In genomic region chr17:17896039-17896438, GRCm38 (mm10) we compare ENCODE assay signal across 9 mouse cellular contexts. TPM values are rescaled to one million over a fixed set of nuclear protein-coding genes. Genes with fewer than 3 reads are reported as not detected.
DNase-seq lines count a peak whose midpoint lies in the region; ATAC-seq and TF ChIP-seq lines count a peak whose summit lies in the region.
"Had no signal": no experiment of that assay in that cellular context is flagged by ENCODE, and none has a peak within 500 bp of the region (broad histone marks: within the 10 kb centered on the region; RNA-seq: fewer than 3 reads in every experiment).

No protein-coding gene starts in this region.

- no peak for TF ChIP-seq POLR2A in bone marrow, adult 2 months (IDR thresholded peaks at IDR 0.05; ENCODE audit: borderline replicate concordance, control insufficient read depth, low read depth, low read length)

- no peak overlapping the region for H3K9ac ChIP-seq in heart, embryonic 12.5 days
- H3K9ac ChIP-seq: limb, embryonic 12.5 days had no signal

- 0 out of 2 replicates have a peak, but pooled peaks have one; percentile 3 for TF ChIP-seq CTCF in bone marrow, adult 2 months (IDR thresholded peaks at IDR 0.05; ENCODE audit: control insufficient read depth, insufficient read depth, low read length)

- H3K9me3 ChIP-seq in heart, embryonic 12.5 days (replicated peaks), result no peaks in the 10 kb centered on the region
- H3K9me3 ChIP-seq: limb, embryonic 12.5 days had no signal

- no peak for ATAC-seq in heart, embryonic 12.5 days (ENCODE audit: insufficient number of reproducible peaks, low FRiP score)

- DNase-seq in heart, adult 18-20 months, result peak; percentile 56 to 77
- peak; percentile 33 for DNase-seq in right cerebral cortex, adult 18-20 months
- DNase-seq in right cerebral cortex, postnatal 14 days, result no peak
- DNase-seq in forelimb bud, embryonic 11.5 days (ENCODE audit: low read depth, low spot score), result peak; percentile 52
- DNase-seq in lung, postnatal 10 days, result peak; percentile 66
- no peak for DNase-seq in frontal cortex, postnatal 14 days (ENCODE audit: low spot score in 2 of 2)

- no peak overlapping the region for H3K4me2 ChIP-seq in heart, embryonic 12.5 days
- H3K4me2 ChIP-seq: limb, embryonic 12.5 days had no signal

- no peaks in the 10 kb centered on the region for H3K4me1 ChIP-seq in heart, embryonic 12.5 days (replicated peaks)
- no peaks in the 10 kb centered on the region; the same call in 1 of the 2 replicates for H3K4me1 ChIP-seq in bone marrow, adult 2 months (ENCODE audit: control insufficient read depth, insufficient read depth, low read length)
- H3K4me1 ChIP-seq: limb, embryonic 12.5 days had no signal

- no peak overlapping the region for H3K27ac ChIP-seq in heart, embryonic 12.5 days (ENCODE audit: poor library complexity, severe bottlenecking)
- no peak overlapping the region for H3K27ac ChIP-seq in bone marrow, adult 2 months (ENCODE audit: control insufficient read depth, insufficient read depth, low read depth, low read length, poor library complexity)
- H3K27ac ChIP-seq: limb, embryonic 12.5 days had no signal

- no peaks in the 10 kb centered on the region for H3K36me3 ChIP-seq in heart, embryonic 12.5 days
- H3K36me3 ChIP-seq: limb, embryonic 12.5 days had no signal

- H3K27me3 ChIP-seq in heart, embryonic 12.5 days (replicated peaks), result no peaks in the 10 kb centered on the region
- H3K27me3 ChIP-seq: limb, embryonic 12.5 days had no signal

- WGBS in heart, embryonic 12.5 days, result 2% methylated on average over 4 of the region's 4 CpGs
- WGBS in bone marrow, adult 2 months, result 2% methylated on average over 4 of the region's 4 CpGs

- H3K4me3 ChIP-seq in heart, embryonic 12.5 days, result no peak overlapping the region
- H3K4me3 ChIP-seq in bone marrow, adult 2 months (replicated peaks; ENCODE audit: control insufficient read depth, low read depth, low read length), result no peak overlapping the region
- H3K4me3 ChIP-seq: limb, embryonic 12.5 days had no signal

RNA-seq across cellular contexts. Expression of gene Fpr3, which starts 8.4 kb away (rescaled TPM):
- total RNA-seq in heart, adult 18-20 months (2021), result not detected
- polyA plus RNA-seq in heart, embryonic 12.5 days (2016; fragmentation: Nextera tagmentation; extraction: Ambion mirVana), result not detected in 2 replicates
- polyA plus RNA-seq in bone marrow, adult 2 months (2011; ENCODE audit: insufficient read depth, insufficient read length, low replicate concordance, missing spikeins), result not detected in 2 replicates
- polyA plus RNA-seq: limb, embryonic 12.5 days had no signal

RNA-seq across cellular contexts. Expression of gene Fpr2, which starts 8.4 kb away (rescaled TPM):
- not detected for total RNA-seq in heart, adult 18-20 months (2021)
- polyA plus RNA-seq in heart, embryonic 12.5 days (2016; fragmentation: Nextera tagmentation; extraction: Ambion mirVana), result not detected in 2 replicates
- 48.5 and 137 TPM in 2 replicates for polyA plus RNA-seq in bone marrow, adult 2 months (2011; ENCODE audit: insufficient read depth, insufficient read length, low replicate concordance, missing spikeins)
- polyA plus RNA-seq: limb, embryonic 12.5 days had no signal

RNA-seq across cellular contexts. Expression of gene Fpr1, which starts 12.3 kb away (rescaled TPM):
- total RNA-seq in heart, adult 18-20 months (2021), result not detected
- polyA plus RNA-seq in heart, embryonic 12.5 days (2016; fragmentation: Nextera tagmentation; extraction: Ambion mirVana), result not detected in 2 replicates
- 4.9 and 29.1 TPM in 2 replicates for polyA plus RNA-seq in bone marrow, adult 2 months (2011; ENCODE audit: insufficient read depth, insufficient read length, low replicate concordance, missing spikeins)
- polyA plus RNA-seq: limb, embryonic 12.5 days had no signal

RNA-seq across cellular contexts. Expression of gene Has1, which starts 41.0 kb away (rescaled TPM):
- total RNA-seq in heart, adult 18-20 months (2021), result under 1 TPM; 0.13 to 0.17 TPM
- polyA plus RNA-seq in heart, embryonic 12.5 days (2016; fragmentation: Nextera tagmentation; extraction: Ambion mirVana), result 0.80 and 1.0 TPM in 2 replicates
- polyA plus RNA-seq in bone marrow, adult 2 months (2011; ENCODE audit: insufficient read depth, insufficient read length, low replicate concordance, missing spikeins), result 0.95 TPM in 1 of 2 replicates, not detected in the other

Comparison
In these comparisons a context has a peak if more than half of its experiments do, and no peak if none do; other contexts are left out.
1. DNase-seq: peak in heart, adult 18-20 months (2 of 2), right cerebral cortex, adult 18-20 months (single experiment), forelimb bud, embryonic 11.5 days (single experiment) and lung, postnatal 10 days (single experiment); none in right cerebral cortex, postnatal 14 days (single experiment) and frontal cortex, postnatal 14 days (0 of 2).
2. RNA of gene Fpr2, which starts 8.4 kb away (polyA plus RNA-seq): 48.5 to 137 TPM in bone marrow, adult 2 months; not detected in heart, embryonic 12.5 days; every median in the first group is over 10 times any median in the second.